Mouse (Mus musculus) spleen, adult 2 months (tissue): ENCODE measurements around the gene Paqr4.

Experiments
- CTCF ChIP-seq: fragments of 200-500 bp; IDR thresholded peaks from 2 replicates; pipeline ENCODE4 v1.5.1; 2011; ENCODE audit warnings: mild to moderate bottlenecking, inconsistent platforms; ENCODE audit not compliant: insufficient read depth, insufficient read length, insufficient replicate concordance; ENCODE audit errors: extremely low read depth
- POLR2A ChIP-seq: fragments of 200-500 bp; IDR thresholded peaks from 2 replicates; pipeline ENCODE4 v1.6.1; 2011; ENCODE audit warnings: low read depth, low read length, inconsistent platforms

DNA sequence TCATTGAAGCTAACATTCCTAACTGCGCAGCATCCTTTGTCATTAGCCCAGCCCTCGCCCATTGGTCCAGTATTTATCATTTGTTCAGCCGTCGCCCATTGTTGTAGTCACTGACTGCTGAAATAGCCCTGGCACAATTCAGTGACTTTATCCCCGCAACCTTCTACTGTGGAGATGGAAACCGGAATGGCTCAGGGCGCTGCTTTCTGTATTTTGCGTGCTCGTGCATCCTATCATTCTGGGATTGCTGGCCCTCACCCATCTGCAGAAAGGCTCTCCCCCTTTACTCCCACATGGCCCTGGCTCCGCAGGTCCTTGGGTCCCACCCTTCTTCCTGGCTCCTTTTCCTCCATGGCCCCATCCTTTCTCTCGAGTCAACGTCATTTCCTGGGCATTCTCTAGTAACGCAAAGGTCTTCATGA is 45.9 kb upstream of the Paqr4 start:
- TF ChIP-seq POLR2A, result no peak
- no peak for TF ChIP-seq CTCF
